Mouse (Mus musculus) lung, embryonic 16.5 days (tissue): ENCODE data around the gene Nfatc4. TPM values are rescaled to one million over a fixed set of nuclear protein-coding genes. Genes with fewer than 3 reads are reported as not detected.

Experiments used
- ATAC-seq: fragments of 200-750 bp; cut with Nextera tagmentation; 2 replicates; pipeline ENCODE4 v1.8.0; 2017; ENCODE audit warnings: low read depth, mild to moderate bottlenecking, moderate library complexity
- H3K27ac ChIP-seq: fragments of 300-500 bp; sonication (generic); 2 replicates; pipeline ENCODE4 v1.5.1; 2014; ENCODE audit warnings: mild to moderate bottlenecking, control low read depth, low read length
- H3K27me3 ChIP-seq: fragments of 300-500 bp; sonication (generic); 2 replicates; pipeline ENCODE4 v1.6.1; 2014; ENCODE audit warnings: low read depth, low read length, mixed read lengths; ENCODE audit not compliant: control insufficient read depth, insufficient read depth
- H3K36me3 ChIP-seq: fragments of 300-500 bp; sonication (generic); 2 replicates; pipeline ENCODE4 v1.6.1; 2014; ENCODE audit warnings: low read length; ENCODE audit not compliant: control insufficient read depth, insufficient read depth
- H3K4me1 ChIP-seq: fragments of 300-500 bp; sonication (generic); replicated peaks from 2 replicates; pipeline ENCODE4 v1.6.1; 2014; ENCODE audit warnings: low read length, mixed read lengths; ENCODE audit not compliant: control insufficient read depth, insufficient read depth
- H3K4me2 ChIP-seq: fragments of 300-500 bp; sonication (generic); 2 replicates; pipeline ENCODE4 v1.6.1; 2014; ENCODE audit warnings: low read depth, low read length, control low read depth
- H3K4me3 ChIP-seq: fragments of 300-500 bp; sonication (generic); 2 replicates; pipeline ENCODE4 v1.5.1; 2014; ENCODE audit warnings: mild to moderate bottlenecking, low read length, control low read depth
- H3K9ac ChIP-seq: fragments of 300-500 bp; sonication (generic); 2 replicates; pipeline ENCODE4 v1.6.1; 2014; ENCODE audit warnings: low read length, control low read depth
- H3K9me3 ChIP-seq: fragments of 300-500 bp; sonication (generic); 2 replicates; pipeline ENCODE4 v1.6.1; 2016; ENCODE audit warnings: low read length; ENCODE audit not compliant: control insufficient read depth
- WGBS: fragments of 180-500 bp; shearing (Covaris S2); extraction: QIAGEN DNeasy Blood & Tissue Kit; methylation state at CpG from one replicate; pipeline ENCODE4 v1.1.7; 2014; 5-methylcytosine and 5-hydroxymethylcytosine counted together
- polyA plus RNA-seq: library from polyadenylated mRNA; unstranded; fragments of >200 nt; fragmentation: Nextera tagmentation; extraction: Ambion mirVana; gene quantifications from 2 replicates; pipeline ENCODE4 v1.2.1, GENCODE M21; 2015

The Nfatc4 gene
- polyA plus RNA-seq, 1 experiment from 2014 or later = 48.5 TPM

DNA sequence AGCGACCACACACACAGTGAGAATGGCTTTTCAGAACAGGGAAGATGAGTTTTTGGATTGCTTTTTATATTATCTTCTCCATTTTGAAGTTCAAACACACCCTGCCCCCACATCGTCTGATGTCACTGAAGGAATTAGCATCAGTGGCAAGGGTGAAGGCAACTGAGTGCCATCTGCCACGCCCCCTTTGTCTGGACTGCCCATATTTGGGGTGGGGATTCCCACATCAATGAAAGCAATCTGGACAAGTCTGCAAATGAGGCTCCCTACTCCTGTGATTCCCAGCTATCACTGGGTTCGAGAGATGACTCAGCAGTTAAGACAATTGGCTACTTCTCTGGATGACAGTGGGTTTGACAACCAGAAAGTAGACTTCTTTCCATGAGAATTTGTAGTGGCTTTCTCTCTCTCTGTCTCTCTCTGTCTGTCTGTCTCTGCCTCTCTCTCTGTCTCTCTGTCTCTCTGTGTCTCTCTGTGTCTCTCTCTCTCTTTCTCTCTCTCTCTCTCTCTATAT is 18.0 kb downstream of the Nfatc4 start:
- H3K4me1 ChIP-seq = no peaks in the 10 kb centered on the region; the same call in 1 of the 2 replicates
- 59% methylated on average over 4 of the region's 4 CpGs for WGBS
- H3K36me3 ChIP-seq = no peaks in the 10 kb centered on the region
- H3K27ac ChIP-seq = no peak overlapping the region
- no peak overlapping the region for H3K4me3 ChIP-seq
- no peaks in the 10 kb centered on the region for H3K27me3 ChIP-seq
- no peak overlapping the region for H3K4me2 ChIP-seq
- no peaks in the 10 kb centered on the region for H3K9me3 ChIP-seq
- H3K9ac ChIP-seq = no peak overlapping the region
- ATAC-seq = no peak

GRCm38 (mm10) chr14:55842794-55843193 is 19.9 kb downstream of the Nfatc4 start:
- no peaks in the 10 kb centered on the region for H3K4me1 ChIP-seq
- WGBS = 71% methylated on average over 4 of the region's 4 CpGs
- no peak overlapping the region for H3K27ac ChIP-seq
- H3K9ac ChIP-seq = no peak overlapping the region
- no peak overlapping the region for H3K4me3 ChIP-seq
- H3K4me2 ChIP-seq = no peak overlapping the region
- no peaks in the 10 kb centered on the region for H3K36me3 ChIP-seq
- H3K9me3 ChIP-seq = no peaks in the 10 kb centered on the region
- ATAC-seq = no peak
- H3K27me3 ChIP-seq = no peaks in the 10 kb centered on the region

DNA sequence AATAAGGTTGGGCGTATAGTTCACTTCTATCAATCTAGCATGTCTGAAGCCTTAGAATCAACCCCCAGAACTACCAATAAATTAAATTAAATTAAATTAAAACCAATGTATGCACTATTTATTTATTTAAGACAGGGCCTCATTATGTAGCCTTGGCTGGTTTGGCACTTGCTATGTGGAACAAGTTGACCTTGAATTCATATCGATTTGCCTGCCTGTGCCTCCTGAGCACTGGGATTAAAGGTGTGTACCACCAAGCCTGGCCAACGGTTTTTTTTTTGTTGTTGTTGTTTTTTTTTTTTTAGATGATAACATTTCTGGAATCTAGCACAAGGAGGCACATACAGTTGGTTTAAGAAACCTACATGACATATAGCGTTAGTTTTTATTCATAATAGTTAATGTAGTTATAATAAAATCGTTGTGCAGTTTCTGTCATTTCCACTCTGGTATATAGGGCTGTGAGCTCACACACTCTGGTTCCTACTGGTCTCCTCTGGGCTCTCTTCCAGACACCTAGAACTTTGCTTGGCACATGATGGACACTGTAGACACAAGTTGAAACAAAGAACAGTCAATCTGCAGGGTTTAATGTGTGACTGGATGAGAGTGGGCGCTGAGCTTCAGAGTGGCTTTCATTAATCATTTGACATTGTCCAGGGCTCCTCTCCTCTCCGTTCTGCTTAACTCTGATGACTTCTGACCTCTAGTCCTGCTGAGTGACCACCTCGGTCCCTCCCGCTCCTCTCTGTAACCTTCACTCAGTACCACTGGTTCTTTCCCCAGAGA is 22.8 kb downstream of the Nfatc4 start:
- no peak overlapping the region for H3K9ac ChIP-seq
- 62% methylated on average over 9 of the region's 9 CpGs for WGBS
- no peaks in the 10 kb centered on the region for H3K36me3 ChIP-seq
- no peak overlapping the region for H3K4me2 ChIP-seq
- no peak overlapping the region for H3K27ac ChIP-seq
- H3K4me1 ChIP-seq = no peaks in the 10 kb centered on the region
- no peaks in the 10 kb centered on the region for H3K9me3 ChIP-seq
- ATAC-seq = no peak
- no peaks in the 10 kb centered on the region for H3K27me3 ChIP-seq
- no peak overlapping the region for H3K4me3 ChIP-seq

GRCm38 (mm10) chr14:55850885-55851284 is 27.9 kb downstream of the Nfatc4 start:
- WGBS = 52% methylated on average over 6 of the region's 6 CpGs
- Histone ChIP-seq H3K9ac (no peak overlapping the region), H3K36me3 (no peaks in the 10 kb centered on the region), H3K4me3 (no peak overlapping the region), H3K27me3 (no peaks in the 10 kb centered on the region), H3K4me2 (no peak overlapping the region), H3K27ac (no peak overlapping the region), H3K4me1 (peaks cover 26% of the 10 kb centered on the region), H3K9me3 (no peaks in the 10 kb centered on the region)
- ATAC-seq = no peak

DNA sequence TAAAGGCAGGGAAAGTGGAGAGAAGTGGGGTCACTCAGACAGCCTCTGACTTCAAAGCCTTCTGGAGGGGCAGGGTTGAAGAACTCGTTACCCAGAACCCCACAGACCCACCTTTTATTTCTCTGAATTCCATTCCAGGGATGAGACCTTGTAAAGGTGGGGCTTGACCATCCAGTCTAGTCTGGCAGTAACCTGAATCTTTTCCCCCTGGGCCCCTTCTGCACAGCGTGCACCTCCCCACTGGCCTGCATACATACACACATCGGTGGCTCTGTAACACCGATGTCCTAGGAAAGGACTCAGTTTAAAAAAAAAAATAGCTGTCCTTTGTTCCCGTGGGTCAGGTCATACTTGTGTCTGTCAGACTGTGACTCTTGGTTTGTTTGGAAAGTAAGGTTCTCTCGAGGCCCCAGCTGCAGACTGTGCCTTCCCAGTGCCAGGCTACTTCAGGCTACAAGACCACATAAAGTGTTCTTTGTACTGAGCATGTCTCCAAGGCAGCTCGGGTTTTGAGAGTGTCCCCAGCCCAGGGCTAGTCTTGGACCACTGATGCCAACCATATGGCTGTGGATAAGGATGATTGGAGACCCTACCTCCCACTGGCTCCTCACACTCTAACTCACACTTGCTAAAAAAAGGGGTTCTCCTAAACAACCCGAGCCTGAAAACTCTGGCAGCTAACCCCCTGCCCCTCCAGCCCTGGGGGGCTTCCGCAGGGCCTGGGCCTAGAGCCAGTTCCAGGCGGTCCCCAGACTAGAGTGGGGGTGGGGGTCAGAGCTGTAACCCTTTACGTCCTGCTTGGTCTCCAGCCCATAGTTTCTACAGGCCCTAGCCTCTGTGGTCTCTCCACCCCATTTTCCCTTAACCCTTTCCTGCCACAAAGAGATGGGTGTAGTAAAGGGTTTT is 30.0 kb downstream of the Nfatc4 start:
- H3K9me3 ChIP-seq = no peaks in the 10 kb centered on the region
- peak overlapping the region; percentile 80 for H3K9ac ChIP-seq
- WGBS = 3% methylated on average over 11 of the region's 11 CpGs
- H3K4me3 ChIP-seq = peak overlapping the region; percentile 69
- peak; percentile 82 for ATAC-seq
- peak overlapping the region; percentile 76 for H3K4me2 ChIP-seq
- H3K27ac ChIP-seq = peak overlapping the region; percentile 99
- peaks cover 45% of the 10 kb centered on the region for H3K4me1 ChIP-seq
- H3K27me3 ChIP-seq = no peaks in the 10 kb centered on the region
- no peaks in the 10 kb centered on the region; the same call in 1 of the 2 replicates for H3K36me3 ChIP-seq

DNA sequence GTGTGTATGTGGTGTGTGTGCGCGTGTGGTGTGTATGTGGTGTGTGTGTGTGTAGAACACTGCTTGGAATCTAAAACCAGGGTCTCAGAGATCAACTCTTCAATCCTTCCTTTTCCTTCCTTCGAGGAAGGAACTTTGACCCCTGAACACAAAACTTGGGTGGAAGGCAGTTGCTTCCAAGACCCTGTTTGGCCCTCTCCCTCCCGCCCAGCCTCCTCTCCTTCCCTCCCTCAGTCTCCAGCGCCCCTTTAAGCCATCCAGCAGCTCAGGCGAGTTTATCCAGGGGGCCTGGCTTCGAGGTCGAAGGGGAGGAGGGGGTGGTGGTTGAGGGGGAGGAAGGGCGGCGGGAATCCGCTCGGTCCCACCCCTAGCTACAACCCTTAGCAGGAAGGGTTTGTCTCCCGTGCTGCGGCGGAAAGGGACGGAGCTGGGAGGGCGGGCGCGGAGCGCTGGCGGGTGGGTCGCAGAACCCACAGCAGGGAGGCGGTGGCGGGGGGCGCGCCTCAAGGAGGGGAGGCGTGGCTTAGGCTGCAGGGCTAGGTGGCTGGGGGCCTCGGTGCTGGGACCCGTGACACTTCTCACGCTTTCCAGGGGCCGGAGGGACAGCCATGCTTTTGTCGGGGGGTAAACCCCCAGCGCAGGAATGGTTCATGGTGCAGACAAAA is 30.8 kb downstream of the Nfatc4 start, which contains the start of gene Nynrin:
Gene Nynrin (plus strand): TSS at position 390 of the 665 bp plus-strand sequence.
- Histone ChIP-seq H3K4me2 (peak within 1 kb of the TSS; percentile 76), H3K9me3 (no peaks in the 10 kb centered on the region), H3K4me3 (peak within 1 kb of the TSS; percentile 69), H3K27me3 (no peaks in the 10 kb centered on the region), H3K4me1 (peaks cover 48% of the 10 kb centered on the region), H3K36me3 (no peaks in the 10 kb centered on the region; the same call in 1 of the 2 replicates), H3K9ac (peak within 1 kb of the TSS; percentile 80), H3K27ac (peak within 1 kb of the TSS; percentile 99)
- ATAC-seq = peak; percentile 91
- 0% methylated on average over 28 of the region's 33 CpGs for WGBS

GRCm38 (mm10) chr14:55854406-55855100 is 31.6 kb downstream of the Nfatc4 start:
- no peaks in the 10 kb centered on the region for H3K27me3 ChIP-seq
- ATAC-seq = peak; percentile 29
- H3K36me3 ChIP-seq = no peaks in the 10 kb centered on the region; the same call in 1 of the 2 replicates
- 0% methylated on average over 9 of the region's 9 CpGs for WGBS
- peaks cover 50% of the 10 kb centered on the region for H3K4me1 ChIP-seq
- H3K9ac ChIP-seq = peak overlapping the region; percentile 80
- H3K9me3 ChIP-seq = no peaks in the 10 kb centered on the region
- H3K4me3 ChIP-seq = peak overlapping the region; percentile 69
- peak overlapping the region; percentile 76 for H3K4me2 ChIP-seq
- H3K27ac ChIP-seq = peak overlapping the region; percentile 99

GRCm38 (mm10) chr14:55855101-55855561 is 32.2 kb downstream of the Nfatc4 start:
- H3K36me3 ChIP-seq = no peaks in the 10 kb centered on the region; the same call in 1 of the 2 replicates
- H3K9me3 ChIP-seq = no peaks in the 10 kb centered on the region
- peak overlapping the region; percentile 99 for H3K27ac ChIP-seq
- ATAC-seq = peak; percentile 10
- WGBS = 5% methylated on average over 4 of the region's 4 CpGs
- H3K4me1 ChIP-seq = peaks cover 50% of the 10 kb centered on the region
- no peaks in the 10 kb centered on the region for H3K27me3 ChIP-seq
- peak overlapping the region; percentile 69 for H3K4me3 ChIP-seq
- H3K4me2 ChIP-seq = peak overlapping the region; percentile 76
- peak overlapping the region; percentile 80 for H3K9ac ChIP-seq
